Mouse (Mus musculus) cerebellum, postnatal 36 days (tissue): ENCODE data around the gene Zfp740.
"Not testable (repeated sequence)": the region's sequence is repeated elsewhere in the genome, so short reads cannot be mapped to it uniquely, and the experiment has no call there.

Source experiments
- DNase-seq, 2 experiments: peaks; one replicate each; pipeline ENCODE4 v3.0.0; 2021 to 2022; ENCODE audit warnings: mixed read lengths in 2 of 2

The Zfp740 gene

GRCm38 (mm10) chr15:102202971-102203834 is at the start of gene Zfp740:
Gene Zfp740, plus strand, starts transcription at chr15:102203249.
- DNase-seq, result peak; percentile 89 to 97

GRCm38 (mm10) chr15:102155006-102155405 is 48.0 kb upstream of the Zfp740 start:
- DNase-seq, result not testable (repeated sequence)

GRCm38 (mm10) chr15:102156836-102157235 is 46.2 kb upstream of the Zfp740 start:
- DNase-seq, result no peak

- DNase-seq, result no peak
Measured at GRCm38 (mm10) chr15:102160415-102161060, 42.5 kb upstream of the Zfp740 start.

- no peak for DNase-seq
Measured at GRCm38 (mm10) chr15:102163900-102164693, 39.0 kb upstream of the Zfp740 start.

- no peak for DNase-seq
Measured at GRCm38 (mm10) chr15:102165468-102166100, 37.5 kb upstream of the Zfp740 start.

- no peak for DNase-seq
Measured at GRCm38 (mm10) chr15:102167620-102168021, 35.4 kb upstream of the Zfp740 start.

- DNase-seq, result no peak
Measured at GRCm38 (mm10) chr15:102169064-102169463, 34.0 kb upstream of the Zfp740 start.

- no peak for DNase-seq
Measured at GRCm38 (mm10) chr15:102173581-102173980, 29.5 kb upstream of the Zfp740 start.

GRCm38 (mm10) chr15:102175736-102176319 is 27.2 kb upstream of the Zfp740 start:
- no peak for DNase-seq

- no peak for DNase-seq
Measured at GRCm38 (mm10) chr15:102176571-102177316, 26.3 kb upstream of the Zfp740 start.

GRCm38 (mm10) chr15:102177417-102177816 is 25.6 kb upstream of the Zfp740 start:
- DNase-seq, result no peak

- DNase-seq, result peak; percentile 89 to 95
Measured at GRCm38 (mm10) chr15:102178279-102178678, 24.8 kb upstream of the Zfp740 start.

GRCm38 (mm10) chr15:102179106-102179505 is 23.9 kb upstream of the Zfp740 start:
- no peak for DNase-seq

- no peak for DNase-seq
Measured at GRCm38 (mm10) chr15:102179924-102180323, 23.1 kb upstream of the Zfp740 start.

- no peak for DNase-seq
Measured at GRCm38 (mm10) chr15:102183076-102183475, 20.0 kb upstream of the Zfp740 start.

GRCm38 (mm10) chr15:102186239-102186638 is 16.8 kb upstream of the Zfp740 start:
- no peak for DNase-seq

- no peak for DNase-seq
Measured at GRCm38 (mm10) chr15:102188096-102188495, 15.0 kb upstream of the Zfp740 start.

GRCm38 (mm10) chr15:102188883-102189282 is 14.2 kb upstream of the Zfp740 start:
- DNase-seq, result no peak

GRCm38 (mm10) chr15:102191699-102192098 is 11.3 kb upstream of the Zfp740 start:
- no peak for DNase-seq

GRCm38 (mm10) chr15:102192271-102192812 is 10.7 kb upstream of the Zfp740 start:
- DNase-seq, result no peak
